Mouse (Mus musculus) limb, embryonic 11.5 days (tissue): ENCODE results near the gene Fam151b. TPM values are rescaled to one million over a fixed set of nuclear protein-coding genes. Genes with fewer than 3 reads are reported as not detected.
A peak's percentile ranks its signal among the peaks of the same experiment; 100 is the strongest.

Experiments
- ATAC-seq: fragments of 200-750 bp; cut with Nextera tagmentation; 2 replicates; pipeline ENCODE4 v1.8.0; 2017; ENCODE audit warnings: low read depth; ENCODE audit not compliant: insufficient number of reproducible peaks, low FRiP score, low TSS enrichment
- DNase-seq: peaks from one replicate; pipeline ENCODE4 v3.0.0-alpha.2; 2015; ENCODE audit warnings: low spot score
- H3K27ac ChIP-seq: fragments of 300-500 bp; sonication (generic); replicated peaks from 2 replicates; pipeline ENCODE4 v1.5.1; 2014; ENCODE audit warnings: low read depth, mild to moderate bottlenecking, low read length
- H3K27me3 ChIP-seq: fragments of 300-500 bp; sonication (generic); 2 replicates; pipeline ENCODE4 v1.6.1; 2014; ENCODE audit warnings: mild to moderate bottlenecking, low read length, mixed read lengths; ENCODE audit not compliant: control insufficient read depth, insufficient read depth
- H3K36me3 ChIP-seq: fragments of 300-500 bp; sonication (generic); 2 replicates; pipeline ENCODE4 v1.6.1; 2014; ENCODE audit warnings: mild to moderate bottlenecking, low read length, moderate library complexity, mixed read lengths; ENCODE audit not compliant: control insufficient read depth, insufficient read depth
- H3K4me1 ChIP-seq: fragments of 300-500 bp; sonication (generic); 2 replicates; pipeline ENCODE4 v1.6.1; 2014; ENCODE audit warnings: low read length, mixed read lengths; ENCODE audit not compliant: control insufficient read depth, insufficient read depth
- H3K4me2 ChIP-seq: fragments of 300-500 bp; sonication (generic); 2 replicates; pipeline ENCODE4 v1.6.1; 2014; ENCODE audit warnings: low read depth, mild to moderate bottlenecking, moderate library complexity; ENCODE audit not compliant: severe bottlenecking
- H3K4me3 ChIP-seq: fragments of 300-500 bp; sonication (generic); 2 replicates; pipeline ENCODE4 v1.5.1; 2014; ENCODE audit warnings: low read depth, low read length
- H3K9ac ChIP-seq: fragments of 300-500 bp; sonication (generic); 2 replicates; pipeline ENCODE4 v1.6.1; 2014; ENCODE audit warnings: mild to moderate bottlenecking, low read length
- H3K9me3 ChIP-seq: fragments of 300-500 bp; sonication (generic); 2 replicates; pipeline ENCODE4 v1.6.1; 2016; ENCODE audit warnings: low read length; ENCODE audit not compliant: control insufficient read depth
- WGBS: fragments of 180-500 bp; shearing (Covaris S2); extraction: QIAGEN DNeasy Blood & Tissue Kit; methylation state at CpG from one replicate; pipeline ENCODE4 v1.1.7; 2014; 5-methylcytosine and 5-hydroxymethylcytosine counted together
- polyA plus RNA-seq: library from polyadenylated mRNA; unstranded; fragments of >200 nt; fragmentation: Nextera tagmentation; extraction: Ambion mirVana; gene quantifications from 2 replicates; pipeline ENCODE4 v1.2.1, GENCODE M21; 2014

Gene Fam151b
- polyA plus RNA-seq, 1 experiment from 2014 or later: 0.25 TPM

- Histone ChIP-seq H3K4me2 (no peak overlapping the region), H3K27me3 (no peaks in the 10 kb centered on the region), H3K4me1 (no peaks in the 10 kb centered on the region), H3K27ac (no peak overlapping the region), H3K9me3 (no peaks in the 10 kb centered on the region), H3K4me3 (no peak overlapping the region), H3K36me3 (no peaks in the 10 kb centered on the region), H3K9ac (no peak overlapping the region)
- DNase-seq (no peak), ATAC-seq (no peak)
- WGBS: 80% methylated on average over 4 of the region's 4 CpGs
Measured at GRCm38 (mm10) chr13:92490817-92491216, 7.0 kb upstream of the Fam151b start.

GRCm38 (mm10) chr13:92483348-92483747 is 467 bp downstream of the Fam151b start:
- no peak overlapping the region for H3K27ac ChIP-seq
- ATAC-seq (0 out of 2 replicates have a peak, but pooled peaks have one; percentile 7), DNase-seq (peak; percentile 65)
- no peaks in the 10 kb centered on the region for H3K27me3 ChIP-seq
- peak overlapping the region; percentile 49 for H3K4me2 ChIP-seq
- H3K4me1 ChIP-seq: no peaks in the 10 kb centered on the region
- H3K36me3 ChIP-seq: no peaks in the 10 kb centered on the region
- WGBS: 14% methylated on average over 3 of the region's 3 CpGs
- no peaks in the 10 kb centered on the region for H3K9me3 ChIP-seq
- H3K4me3 ChIP-seq: peak overlapping the region; percentile 28
- H3K9ac ChIP-seq: no peak overlapping the region

GRCm38 (mm10) chr13:92470151-92470550 is 13.7 kb downstream of the Fam151b start:
- Histone ChIP-seq H3K4me3 (no peak overlapping the region), H3K9me3 (no peaks in the 10 kb centered on the region), H3K4me2 (no peak overlapping the region), H3K27ac (no peak overlapping the region), H3K36me3 (no peaks in the 10 kb centered on the region), H3K9ac (no peak overlapping the region), H3K27me3 (no peaks in the 10 kb centered on the region), H3K4me1 (no peaks in the 10 kb centered on the region)
- WGBS: 60% methylated on average over 2 of the region's 2 CpGs
- no peak for DNase-seq
- ATAC-seq: no peak

- no peaks in the 10 kb centered on the region for H3K36me3 ChIP-seq
- no peaks in the 10 kb centered on the region for H3K9me3 ChIP-seq
- no peak overlapping the region for H3K27ac ChIP-seq
- no peak overlapping the region for H3K9ac ChIP-seq
- H3K4me1 ChIP-seq: no peaks in the 10 kb centered on the region
- ATAC-seq (no peak), DNase-seq (no peak)
- no peak overlapping the region for H3K4me3 ChIP-seq
- no peak overlapping the region for H3K4me2 ChIP-seq
- 83% methylated on average over 2 of the region's 2 CpGs for WGBS
- no peaks in the 10 kb centered on the region for H3K27me3 ChIP-seq
Measured at GRCm38 (mm10) chr13:92469381-92469780, 14.4 kb downstream of the Fam151b start.

GRCm38 (mm10) chr13:92467891-92468290 is 15.9 kb downstream of the Fam151b start:
- Histone ChIP-seq H3K4me3 (no peak overlapping the region), H3K9me3 (no peaks in the 10 kb centered on the region), H3K36me3 (no peaks in the 10 kb centered on the region), H3K4me2 (no peak overlapping the region), H3K27me3 (no peaks in the 10 kb centered on the region), H3K9ac (no peak overlapping the region), H3K27ac (no peak overlapping the region), H3K4me1 (no peaks in the 10 kb centered on the region)
- WGBS: 73% methylated on average over 9 of the region's 9 CpGs
- ATAC-seq: no peak
- DNase-seq: no peak

- H3K27me3 ChIP-seq: no peaks in the 10 kb centered on the region
- H3K9ac ChIP-seq: no peak overlapping the region
- H3K4me3 ChIP-seq: no peak overlapping the region
- no peaks in the 10 kb centered on the region for H3K9me3 ChIP-seq
- H3K4me1 ChIP-seq: no peaks in the 10 kb centered on the region
- WGBS: 88% methylated on average over 3 of the region's 3 CpGs
- no peaks in the 10 kb centered on the region for H3K36me3 ChIP-seq
- DNase-seq: no peak
- no peak overlapping the region for H3K4me2 ChIP-seq
- H3K27ac ChIP-seq: no peak overlapping the region
- no peak for ATAC-seq
Measured at GRCm38 (mm10) chr13:92464698-92465097, 19.1 kb downstream of the Fam151b start.

- 90% methylated on average over 7 of the region's 7 CpGs for WGBS
- Histone ChIP-seq H3K27me3 (no peaks in the 10 kb centered on the region), H3K9ac (no peak overlapping the region), H3K4me2 (no peak overlapping the region), H3K36me3 (no peaks in the 10 kb centered on the region), H3K27ac (no peak overlapping the region), H3K4me3 (no peak overlapping the region), H3K9me3 (no peaks in the 10 kb centered on the region), H3K4me1 (no peaks in the 10 kb centered on the region)
- no peak for ATAC-seq
- no peak for DNase-seq
Measured at GRCm38 (mm10) chr13:92446872-92447271, 36.9 kb downstream of the Fam151b start.

GRCm38 (mm10) chr13:92440286-92440685 is 43.5 kb downstream of the Fam151b start:
- H3K36me3 ChIP-seq: no peaks in the 10 kb centered on the region
- DNase-seq: no peak
- no peaks in the 10 kb centered on the region for H3K27me3 ChIP-seq
- WGBS: 77% methylated on average over 13 of the region's 13 CpGs
- H3K9me3 ChIP-seq: no peaks in the 10 kb centered on the region
- no peaks in the 10 kb centered on the region for H3K4me1 ChIP-seq
- no peak overlapping the region for H3K9ac ChIP-seq
- H3K4me3 ChIP-seq: no peak overlapping the region
- H3K27ac ChIP-seq: no peak overlapping the region
- no peak for ATAC-seq
- no peak overlapping the region for H3K4me2 ChIP-seq

- Histone ChIP-seq H3K36me3 (no peaks in the 10 kb centered on the region), H3K27me3 (no peaks in the 10 kb centered on the region), H3K4me1 (no peaks in the 10 kb centered on the region), H3K9me3 (no peaks in the 10 kb centered on the region), H3K27ac (no peak overlapping the region), H3K4me3 (no peak overlapping the region), H3K4me2 (no peak overlapping the region), H3K9ac (no peak overlapping the region)
- WGBS: 86% methylated on average over 10 of the region's 10 CpGs
- no peak for ATAC-seq
- DNase-seq: no peak
Measured at GRCm38 (mm10) chr13:92438656-92439055, 45.2 kb downstream of the Fam151b start.
